Mouse (Mus musculus) mouse trophoblast stem cell (cell line): ENCODE measurements around the gene Foxi1.
"Not testable (repeated sequence)": the region's sequence is repeated elsewhere in the genome, so short reads cannot be mapped to it uniquely, and the experiment has no call there.

Experiments
- in situ Hi-C, 2 experiments: fragments of 300-500 bp; cut with MseI, MboI; formaldehyde crosslinking; loops; 2 replicates in 1 of 2; 3 replicates in 1 of 2; pipeline ENCODE4 v1.15.1; 2025

Foxi1 gene

DNA sequence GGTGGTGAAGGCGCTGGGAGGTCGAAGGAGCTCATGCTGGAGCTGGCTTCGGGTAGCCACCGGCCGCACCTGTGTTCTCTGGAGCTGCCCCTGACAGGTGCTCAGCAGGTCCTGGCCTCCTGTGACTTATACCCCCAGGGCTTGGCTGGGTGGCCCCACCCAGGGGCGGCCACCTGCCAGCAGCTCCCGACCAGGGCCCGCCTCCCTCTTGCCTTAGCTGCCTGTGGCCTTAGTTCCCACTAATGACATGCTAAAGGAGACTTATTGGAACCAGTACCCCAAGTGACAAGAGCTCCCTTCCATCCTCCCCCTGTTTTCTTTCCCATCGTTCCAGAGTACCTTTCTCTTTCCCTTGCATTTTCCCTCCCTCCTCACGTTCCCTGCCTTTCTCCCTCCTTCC lies at the start of gene Foxi1:
Gene Foxi1 (minus strand): TSS at position 101 of the 400 bp plus-strand sequence.
- in situ Hi-C loops: no loop called here

DNA sequence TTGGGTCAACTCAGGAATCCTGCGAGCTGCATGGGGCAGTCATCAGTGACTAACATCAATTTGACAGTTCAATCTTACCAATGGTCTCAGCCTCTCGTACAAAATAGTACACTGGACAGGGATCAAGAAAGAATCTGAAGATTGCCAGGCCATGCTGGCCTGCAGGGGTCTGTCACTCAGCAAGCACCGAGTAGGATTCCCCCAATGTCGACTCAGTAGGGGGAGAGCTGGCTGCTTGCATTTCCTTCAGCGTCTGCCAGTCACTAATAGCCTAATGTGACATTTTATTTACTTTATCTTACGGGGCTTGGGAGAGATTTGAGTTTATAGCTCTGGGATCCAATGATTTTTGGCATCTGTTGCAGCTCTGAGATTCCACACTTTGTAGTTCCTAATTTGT lies 35.1 kb upstream of the Foxi1 start:
- in situ Hi-C loops: no loop called here

DNA sequence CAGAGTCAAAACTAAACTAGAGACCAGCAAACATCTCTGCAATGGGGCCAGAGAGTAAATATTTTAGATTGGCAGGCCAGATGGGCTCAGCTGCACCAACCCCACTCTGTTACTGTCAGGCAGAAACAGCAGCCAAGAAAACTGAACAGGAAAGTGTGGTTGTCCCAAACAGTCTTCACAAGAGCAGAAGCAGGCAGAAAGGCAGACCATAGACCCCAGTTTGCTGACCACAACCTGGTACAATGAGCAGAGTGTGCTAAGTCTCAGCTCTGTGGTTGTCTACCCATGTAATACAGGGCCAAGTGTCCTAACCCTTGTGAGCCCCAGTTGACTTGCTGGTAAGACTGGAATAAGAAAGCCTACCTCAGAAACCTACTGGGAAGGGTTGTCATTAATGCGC lies 32.4 kb upstream of the Foxi1 start:
- in situ Hi-C loops: no loop called here

DNA sequence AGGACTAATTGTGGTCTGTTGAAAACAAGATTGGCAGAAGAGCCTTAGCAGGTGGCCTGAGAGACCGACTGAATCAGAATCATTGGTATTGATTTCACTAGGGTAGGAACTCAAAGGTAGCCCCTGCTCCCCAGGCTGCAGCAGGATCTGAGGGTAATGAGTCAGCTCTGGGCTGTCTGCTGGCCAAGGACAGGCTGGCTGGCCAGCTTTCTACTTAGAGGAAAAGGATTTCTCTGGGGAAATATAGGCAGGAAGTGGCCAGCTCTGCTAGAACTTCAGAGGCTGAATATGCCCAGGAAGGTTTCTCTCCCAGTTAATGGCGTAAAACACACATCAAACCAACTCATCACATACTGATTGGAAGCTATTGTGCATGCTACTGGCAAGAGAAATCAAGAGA lies 31.8 kb upstream of the Foxi1 start:
- in situ Hi-C loops: loop anchor here in 1 of 2 experiments (10.0 kb wide), 1 partner anchor 555 kb away; no protein-coding TSS in a partner anchor

DNA sequence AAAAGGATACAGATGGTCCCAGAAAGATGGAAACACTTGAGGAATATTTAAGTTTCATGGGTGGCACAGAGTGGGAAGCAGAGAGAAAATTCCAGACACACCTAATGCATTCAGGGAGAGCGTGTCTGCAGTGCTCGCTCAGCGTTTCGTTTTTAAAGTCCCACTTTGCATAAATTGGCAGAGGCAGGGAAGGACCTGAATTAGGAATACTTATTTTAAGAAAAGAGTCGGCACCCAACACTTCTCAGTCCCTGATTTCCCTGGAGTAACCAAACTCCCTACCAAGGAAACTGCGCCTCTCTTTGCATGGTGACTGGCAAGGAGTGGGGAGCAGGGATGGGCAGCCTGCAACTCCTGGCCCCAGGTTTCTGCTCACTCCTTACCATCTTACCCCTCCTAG lies 29.0 kb upstream of the Foxi1 start:
- in situ Hi-C loops: loop anchor here in 1 of 2 experiments (10.0 kb wide), 1 partner anchor 558 kb away; no protein-coding TSS in a partner anchor

DNA sequence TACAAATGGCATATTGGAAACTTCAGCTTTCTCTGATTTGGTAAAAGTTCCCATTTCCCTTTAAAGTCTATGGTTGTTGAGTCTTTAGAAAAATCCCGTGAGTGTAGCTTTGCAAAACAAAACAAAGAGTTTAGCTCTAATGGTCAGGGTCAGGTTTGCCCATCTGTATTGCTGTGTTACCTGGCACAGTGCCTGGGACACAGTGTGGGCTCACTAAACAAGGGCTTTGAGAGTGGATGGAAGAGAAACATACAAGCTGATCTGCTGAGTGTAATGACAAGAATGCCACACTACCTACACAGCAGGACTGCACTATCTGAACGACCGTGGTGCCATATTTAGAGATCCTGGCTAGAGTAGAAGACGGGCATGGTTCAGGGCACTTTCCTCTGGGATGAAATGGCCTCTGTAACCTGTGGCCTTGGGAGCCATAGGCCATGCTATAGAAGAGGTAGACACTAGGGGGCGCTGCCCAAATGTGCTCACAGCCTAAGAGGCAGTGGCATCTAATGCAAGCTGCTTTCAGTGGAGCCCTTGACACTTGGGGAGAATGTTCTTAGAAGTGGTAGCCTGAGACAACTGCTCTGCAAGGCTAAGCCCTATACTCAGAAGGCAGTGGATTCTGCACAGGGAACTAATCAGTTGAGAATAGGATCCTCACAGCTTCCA lies 28.3 kb upstream of the Foxi1 start:
- in situ Hi-C loops: loop anchor here in 1 of 2 experiments (10.0 kb wide), 1 partner anchor 559 kb away; no protein-coding TSS in a partner anchor

DNA sequence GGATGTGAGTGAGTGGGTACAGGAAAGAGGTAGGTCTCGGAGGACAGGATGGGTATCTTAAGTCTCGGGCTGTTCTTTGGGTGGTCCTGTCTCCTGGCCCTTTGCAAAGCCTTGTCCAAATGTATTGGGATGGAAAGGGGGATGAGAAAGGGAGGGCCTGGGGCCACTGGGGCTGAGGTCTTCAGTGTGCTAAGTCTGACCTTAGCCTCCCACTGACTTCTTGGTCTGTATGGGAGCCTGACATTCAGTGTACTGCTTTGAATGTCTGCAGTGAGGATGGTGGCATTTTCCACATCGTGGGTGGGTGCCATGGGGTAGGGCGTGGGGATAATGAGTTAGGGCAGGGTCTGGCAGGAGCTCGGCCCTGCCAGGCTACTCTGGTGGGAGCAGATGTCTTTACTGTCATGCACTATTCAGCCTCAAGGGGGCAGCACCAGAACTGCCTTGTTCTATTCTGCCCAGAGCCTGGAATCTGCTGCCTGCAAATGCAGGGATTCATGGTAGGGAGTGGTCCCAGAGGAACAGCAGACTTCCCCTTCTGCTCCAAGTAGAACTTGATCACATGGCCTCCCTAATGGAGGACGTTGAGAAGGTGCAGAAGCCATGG lies 21.0 kb upstream of the Foxi1 start:
- in situ Hi-C loops: no loop called here

DNA sequence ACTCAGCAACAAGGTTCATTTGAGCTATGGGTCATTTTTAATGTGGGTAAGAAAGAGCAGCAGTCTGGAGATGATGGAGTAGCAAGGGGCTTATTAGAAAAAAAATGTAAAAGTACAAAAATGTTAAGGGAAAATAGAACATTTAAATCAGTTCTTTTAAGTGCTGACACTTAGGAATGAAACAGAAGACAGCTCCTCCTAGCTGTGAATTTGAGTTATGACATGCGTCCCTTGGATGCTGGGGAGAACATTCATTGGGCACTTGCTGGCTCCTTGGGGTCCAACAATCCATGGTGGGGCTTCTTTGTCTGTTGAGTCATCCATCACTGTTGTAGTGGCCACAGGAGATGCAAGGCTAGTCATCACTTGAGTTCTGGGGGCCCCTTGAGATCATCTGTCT lies 19.3 kb upstream of the Foxi1 start:
- in situ Hi-C loops: no loop called here

DNA sequence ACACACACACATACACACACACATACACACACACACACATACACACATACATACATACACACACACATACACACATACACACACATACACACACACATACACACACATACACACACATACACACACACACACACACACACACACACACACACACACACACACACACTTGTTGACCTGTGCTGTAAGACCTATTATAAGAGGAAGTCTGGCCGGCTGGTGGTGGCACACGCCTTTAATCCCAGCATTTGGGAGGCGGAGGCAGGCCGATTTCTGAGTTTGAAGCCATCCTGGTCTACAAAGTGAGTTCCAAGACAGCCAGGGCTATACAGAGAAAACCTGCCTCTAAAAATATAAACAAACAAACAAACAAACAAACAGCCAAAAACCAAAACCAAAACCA lies 12.7 kb upstream of the Foxi1 start:
- in situ Hi-C loops: not testable (repeated sequence)

DNA sequence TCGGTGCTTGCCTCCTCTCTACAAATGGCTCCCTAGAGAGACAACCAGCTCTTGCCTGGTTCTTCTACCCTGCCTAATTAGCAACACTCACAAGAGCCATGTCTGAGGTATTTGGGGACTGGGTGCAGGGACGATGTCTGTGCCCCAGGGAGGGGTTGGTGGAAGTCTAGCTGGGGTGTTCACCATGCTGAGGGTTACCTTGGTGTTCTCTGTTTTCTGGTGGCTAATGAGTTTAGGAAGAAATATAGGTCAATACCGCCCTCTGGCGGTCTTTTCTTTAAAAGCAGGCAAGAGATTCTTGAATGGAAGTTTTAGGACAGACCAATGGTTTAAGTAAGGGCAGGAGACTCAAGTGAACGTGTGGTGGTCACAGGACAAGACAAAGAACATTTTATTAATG lies 5.0 kb upstream of the Foxi1 start:
- in situ Hi-C loops: loop anchor here (5.0 to 10.0 kb wide), 3 partner anchors 88 to 258 kb away; no protein-coding TSS in a partner anchor

DNA sequence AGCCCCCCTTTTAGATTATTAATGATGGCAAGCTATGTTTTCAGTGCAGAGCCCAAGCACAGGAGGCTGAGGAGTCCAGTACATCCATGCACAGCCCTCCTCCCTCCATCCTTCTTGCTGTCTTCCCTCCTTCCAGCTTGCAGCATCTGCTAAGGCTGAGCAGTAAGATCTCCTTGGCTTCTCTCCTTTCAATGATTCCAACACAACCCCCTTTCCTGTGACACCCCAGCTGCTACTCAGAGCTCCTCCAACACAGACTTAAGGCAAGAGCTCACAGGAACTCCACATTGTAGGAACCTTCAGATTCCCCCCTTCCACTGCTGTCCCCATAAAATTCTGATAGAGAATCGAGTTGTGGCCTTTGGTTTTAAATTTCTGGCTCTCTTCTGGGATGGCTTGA lies 5.1 kb downstream of the Foxi1 start:
- in situ Hi-C loops: no loop called here

DNA sequence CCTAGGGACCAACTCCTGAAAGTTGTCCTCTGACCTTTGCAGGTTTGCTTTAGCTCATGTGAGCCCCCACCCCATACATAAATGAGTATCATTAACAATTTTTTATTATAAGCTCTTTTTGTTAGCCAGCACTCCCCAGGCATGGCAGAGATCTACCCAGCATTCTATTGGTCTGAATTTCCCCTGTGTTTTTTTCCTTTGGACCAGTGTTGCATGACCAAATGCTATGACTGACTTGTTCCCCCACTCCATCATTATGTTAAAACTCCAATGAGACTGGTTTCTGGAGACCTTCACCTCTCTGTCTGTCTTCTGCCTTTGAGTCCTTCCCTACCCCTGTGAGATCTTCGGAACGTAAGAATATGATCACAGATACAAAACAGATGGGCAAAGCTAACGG lies 12.7 kb downstream of the Foxi1 start:
- in situ Hi-C loops: no loop called here

DNA sequence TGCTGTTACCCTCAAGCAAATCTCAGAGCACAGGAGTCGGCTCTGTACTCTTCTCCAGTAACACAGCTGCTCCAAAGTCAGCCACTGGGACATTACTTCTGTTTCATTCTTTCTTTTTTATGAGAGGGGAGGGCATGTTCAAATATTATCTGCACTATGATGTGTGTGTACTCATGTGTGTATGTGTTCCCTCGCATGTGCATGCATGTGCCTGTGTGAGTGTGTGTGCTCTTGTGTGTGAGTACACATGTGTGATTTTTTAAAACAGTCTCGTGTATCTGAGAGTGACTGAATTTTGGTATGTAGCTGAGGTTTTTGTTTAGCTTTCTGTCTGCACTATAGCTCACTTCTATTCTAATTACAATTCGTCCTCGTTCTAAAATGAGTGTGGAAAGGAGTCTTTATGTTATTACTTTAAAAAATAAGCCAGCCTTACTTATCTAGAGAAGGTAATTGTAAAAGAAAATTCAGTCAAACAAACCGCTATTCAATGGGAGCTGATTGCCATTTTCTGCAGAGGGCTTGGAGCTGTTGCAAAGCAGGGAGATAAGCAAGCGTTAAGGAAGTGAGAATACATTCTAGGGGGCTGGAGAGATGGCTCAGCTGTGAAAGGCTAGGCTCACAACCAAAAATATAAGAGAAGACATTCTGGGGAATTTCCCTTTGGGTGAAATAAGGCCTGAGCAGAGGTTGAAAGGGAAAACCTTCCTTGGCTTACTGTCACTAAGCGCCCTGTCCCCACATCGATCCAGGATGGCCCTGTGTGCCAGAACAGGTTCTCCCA lies 13.5 kb downstream of the Foxi1 start:
- in situ Hi-C loops: no loop called here

DNA sequence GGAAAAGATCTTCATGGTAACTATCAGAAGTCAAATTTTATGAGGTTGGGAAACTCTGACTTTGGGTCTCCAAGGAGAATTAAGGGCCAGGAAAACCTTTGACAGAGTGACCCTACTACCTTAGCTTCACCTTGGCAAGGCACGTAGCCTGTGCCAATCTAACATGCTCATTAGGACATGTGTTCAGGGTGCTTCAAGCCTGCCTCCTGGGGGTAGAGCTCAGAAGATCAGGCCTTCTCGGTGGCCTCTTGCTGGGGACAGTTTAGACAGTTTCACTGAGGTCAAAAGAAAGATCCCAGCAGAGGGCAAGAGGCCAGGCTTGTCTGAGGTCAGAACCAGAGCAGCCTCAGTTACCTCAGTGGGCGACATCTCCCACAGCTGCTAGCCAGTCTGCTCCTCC lies 14.2 kb downstream of the Foxi1 start:
- in situ Hi-C loops: no loop called here

DNA sequence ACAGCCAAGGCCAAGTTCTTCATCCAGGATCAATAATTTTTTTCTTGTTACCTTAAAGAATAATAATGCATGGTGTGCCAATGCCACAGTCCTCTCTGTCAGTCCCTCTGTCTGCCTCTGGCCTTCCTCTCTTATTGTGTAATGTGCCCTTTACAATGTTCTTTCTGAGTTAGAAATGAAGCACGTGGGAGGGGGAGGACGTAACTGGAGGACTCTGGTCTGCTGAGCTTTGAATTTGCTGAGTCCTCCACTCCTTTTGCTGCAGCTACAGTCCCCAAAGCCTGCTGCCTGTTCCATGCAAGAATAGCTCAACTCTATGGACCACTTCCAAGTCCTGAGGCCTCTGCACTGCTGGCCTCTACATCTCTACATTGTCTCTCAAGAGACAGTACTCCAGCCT lies 23.6 kb downstream of the Foxi1 start:
- in situ Hi-C loops: no loop called here

DNA sequence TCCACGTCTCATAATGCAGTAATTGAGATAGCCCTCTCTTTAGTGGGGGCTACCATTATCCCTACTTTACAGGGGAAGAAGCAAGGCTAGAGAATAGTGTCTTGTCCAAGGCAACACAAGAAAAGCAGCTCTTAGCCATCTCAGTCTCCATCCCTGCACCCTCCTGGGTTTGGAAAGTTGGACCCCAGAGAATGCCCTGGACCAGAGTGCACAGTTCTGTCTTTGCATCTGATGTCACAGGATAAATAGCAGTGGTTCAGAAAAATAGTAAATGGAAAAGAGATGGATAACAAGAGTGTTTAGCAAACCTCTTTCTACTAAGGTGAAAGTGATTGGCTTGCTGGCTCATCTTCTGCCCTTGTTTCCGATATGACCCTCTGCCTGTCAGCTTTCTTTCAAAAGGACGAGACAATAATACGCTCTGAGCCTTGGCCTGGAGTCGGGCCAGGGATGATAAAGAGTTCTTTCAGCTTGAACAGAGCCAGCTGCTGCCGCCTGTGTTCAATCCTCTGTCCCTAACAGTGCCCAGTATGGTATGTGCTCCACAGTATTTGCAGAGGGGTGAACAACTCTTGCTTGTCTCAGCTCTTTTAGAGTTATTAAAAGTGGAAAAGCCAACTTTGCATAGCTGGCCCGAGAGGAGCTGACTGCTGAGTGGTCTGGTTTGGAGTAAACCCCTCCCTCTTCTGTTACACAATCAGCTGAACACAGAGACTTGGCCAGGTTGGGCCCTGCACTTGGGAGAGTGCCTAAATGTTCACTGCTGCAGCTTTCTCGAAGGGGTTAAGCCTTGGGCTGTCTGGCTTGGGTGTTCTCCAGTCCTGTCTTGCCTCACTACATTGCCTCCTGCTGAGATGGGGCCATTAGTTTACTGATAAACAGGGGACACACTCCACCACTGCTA lies 26.4 kb downstream of the Foxi1 start:
- in situ Hi-C loops: no loop called here

DNA sequence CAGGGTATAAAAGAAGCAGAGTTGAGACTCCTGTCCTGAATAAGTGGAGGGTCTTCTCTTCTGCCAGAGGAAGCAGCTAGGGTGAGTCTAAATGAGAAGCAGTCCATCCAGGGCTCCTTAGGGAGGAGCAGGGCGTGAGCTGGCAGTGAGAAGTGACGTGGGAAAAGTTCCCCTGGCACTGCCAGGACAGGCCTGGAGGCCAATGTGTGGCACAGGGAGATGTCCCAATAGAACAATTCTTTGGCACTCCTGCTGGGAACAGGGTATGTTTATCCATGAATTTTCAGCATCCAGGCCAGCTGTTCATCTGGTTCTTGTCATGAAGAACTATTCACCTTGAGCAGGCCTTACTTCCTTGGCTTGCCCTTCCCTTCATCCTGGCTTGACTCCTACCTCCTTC lies 29.1 kb downstream of the Foxi1 start:
- in situ Hi-C loops: no loop called here

DNA sequence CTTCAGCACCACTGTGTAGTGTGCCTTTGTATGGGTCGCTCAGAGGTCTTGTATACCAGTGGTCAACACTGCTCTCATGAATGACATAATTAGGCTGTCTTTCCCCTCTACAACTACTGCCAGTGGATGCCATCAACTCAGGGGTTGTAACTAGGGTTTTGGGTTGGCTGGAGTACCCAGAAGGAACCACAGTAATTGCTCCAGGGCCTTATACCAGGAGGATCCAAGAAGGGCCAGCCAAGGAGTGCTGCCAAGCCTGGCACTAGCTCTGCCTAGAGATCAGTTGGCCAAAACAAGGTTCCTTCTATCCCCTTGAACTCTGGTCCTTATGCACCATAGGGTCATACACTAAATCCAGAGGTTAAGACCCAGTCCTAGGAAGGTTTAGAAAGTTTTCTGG lies 31.5 kb downstream of the Foxi1 start:
- in situ Hi-C loops: no loop called here

DNA sequence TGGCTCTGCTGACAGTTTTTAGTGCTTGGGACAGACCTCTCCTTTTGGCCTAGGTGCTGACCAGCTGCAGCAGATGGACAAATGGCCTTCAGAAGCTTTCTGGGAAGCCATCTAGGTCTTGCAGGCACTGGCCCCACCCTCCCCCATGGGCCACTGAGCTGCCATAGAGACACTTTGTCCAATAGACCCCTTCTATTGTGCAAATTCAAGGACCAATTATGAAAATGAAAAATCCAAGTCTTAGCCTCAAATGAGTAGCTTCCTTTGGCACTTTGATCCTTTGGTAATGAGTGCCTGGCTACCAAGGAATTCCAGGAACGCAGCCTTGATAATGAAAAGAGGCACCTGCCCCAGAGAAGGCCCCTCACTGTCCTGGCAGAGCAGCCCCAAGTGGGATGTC lies 36.7 kb downstream of the Foxi1 start:
- in situ Hi-C loops: no loop called here

DNA sequence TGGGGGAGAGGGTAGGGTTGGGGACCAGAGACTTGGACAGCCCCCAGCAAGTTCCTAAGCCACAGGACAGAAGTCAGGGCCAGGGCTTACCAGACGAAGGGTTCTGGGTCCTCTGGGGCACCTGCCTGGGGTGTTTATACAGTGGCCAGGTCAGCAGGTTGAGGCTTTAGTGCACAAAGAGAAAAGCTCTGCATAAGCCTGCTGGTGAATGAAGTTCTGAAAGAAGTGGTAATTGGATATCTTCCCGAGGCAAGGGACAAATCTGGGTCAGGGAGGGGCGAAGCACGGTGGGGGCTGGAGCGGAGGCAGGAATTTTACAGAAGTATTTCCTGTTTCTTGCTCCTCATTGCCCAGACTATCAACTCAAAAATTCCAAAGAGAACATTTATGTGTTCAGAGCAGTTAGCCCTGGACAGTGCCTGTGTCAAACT lies 38.4 kb downstream of the Foxi1 start:
- in situ Hi-C loops: no loop called here

DNA sequence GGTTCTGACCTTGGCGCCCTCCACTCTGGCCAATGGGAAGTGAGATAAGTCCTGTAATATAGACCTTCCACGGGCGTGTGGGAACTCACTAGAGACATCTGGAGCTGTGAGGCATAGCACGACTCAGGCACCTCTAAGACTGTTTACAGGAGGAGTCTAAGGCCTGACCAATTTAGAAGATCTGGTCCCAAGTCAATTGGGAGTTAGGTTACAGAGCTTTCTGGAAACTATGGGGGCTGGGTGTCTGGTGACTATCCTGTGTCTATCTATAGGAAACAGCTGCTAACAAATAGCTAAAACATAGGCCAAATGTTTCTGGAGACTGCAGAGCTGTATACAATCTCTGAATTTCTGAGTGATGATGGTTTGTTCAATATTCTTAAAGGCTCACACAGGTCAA lies 41.5 kb downstream of the Foxi1 start:
- in situ Hi-C loops: no loop called here

DNA sequence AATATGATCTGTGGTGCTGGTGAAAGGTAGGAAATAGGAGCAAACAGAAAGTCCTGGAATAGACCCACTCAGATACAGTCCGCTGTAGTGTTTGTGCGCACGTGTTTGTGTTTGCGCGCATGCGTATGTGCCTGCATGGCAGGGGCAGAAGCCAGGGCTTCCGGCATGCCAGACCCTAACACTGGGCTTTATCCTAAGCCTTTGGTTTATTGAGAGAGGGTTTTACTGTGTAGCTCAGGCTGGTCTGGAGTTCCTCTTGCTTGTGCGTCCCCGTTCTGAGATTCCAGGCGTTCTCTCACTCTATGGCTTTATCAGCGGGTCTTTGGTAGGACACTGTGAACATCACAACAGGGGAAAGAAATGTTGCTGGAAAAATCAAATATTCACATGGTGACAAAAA lies 42.6 kb downstream of the Foxi1 start:
- in situ Hi-C loops: no loop called here
